Mouse (Mus musculus) right cerebral cortex, postnatal 10 days (tissue): ENCODE data around the gene Zdhhc18.

Experiments used
- DNase-seq, 2 experiments: peaks; one replicate each; pipeline ENCODE4 v3.0.0; 2021; ENCODE audit warnings: low spot score in 2 of 2

Zdhhc18 gene

DNA sequence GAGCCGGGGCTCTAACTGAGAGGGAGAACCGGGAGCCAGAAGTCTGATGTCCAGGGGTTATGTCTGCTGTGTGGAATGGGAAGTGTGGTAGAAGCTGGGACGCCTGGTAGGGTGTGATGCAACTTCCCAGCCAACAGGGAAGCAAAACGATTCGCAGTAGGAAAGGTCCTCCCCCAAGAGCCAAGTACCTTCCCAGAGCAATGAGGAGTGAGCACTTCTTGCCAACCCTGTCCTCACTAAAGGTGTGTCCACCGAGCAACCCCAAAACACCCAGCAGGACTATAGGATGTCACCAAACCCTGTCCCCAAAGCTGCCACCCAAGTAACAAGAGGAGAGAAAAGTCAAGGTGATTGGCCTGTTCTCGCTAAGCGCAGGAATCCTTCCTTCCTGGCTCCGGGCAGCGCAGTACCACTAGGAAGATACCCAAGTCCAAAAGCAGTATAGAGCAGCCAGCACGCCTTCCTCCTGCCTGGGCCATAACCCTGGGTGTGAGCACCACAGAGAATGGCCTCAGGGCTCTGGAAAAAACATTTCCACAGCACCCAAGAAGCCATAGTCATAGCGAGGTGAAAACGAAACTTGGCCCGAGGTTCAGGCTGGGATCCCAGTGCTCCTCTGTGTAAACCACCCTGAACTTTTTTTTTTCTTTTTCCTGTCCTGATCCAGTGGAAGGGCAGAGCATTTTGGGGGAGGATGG is 18.7 kb downstream of the Zdhhc18 start:
- DNase-seq, result no peak

GRCm38 (mm10) chr4:133630326-133630920 is 19.5 kb downstream of the Zdhhc18 start:
- no peak for DNase-seq

DNA sequence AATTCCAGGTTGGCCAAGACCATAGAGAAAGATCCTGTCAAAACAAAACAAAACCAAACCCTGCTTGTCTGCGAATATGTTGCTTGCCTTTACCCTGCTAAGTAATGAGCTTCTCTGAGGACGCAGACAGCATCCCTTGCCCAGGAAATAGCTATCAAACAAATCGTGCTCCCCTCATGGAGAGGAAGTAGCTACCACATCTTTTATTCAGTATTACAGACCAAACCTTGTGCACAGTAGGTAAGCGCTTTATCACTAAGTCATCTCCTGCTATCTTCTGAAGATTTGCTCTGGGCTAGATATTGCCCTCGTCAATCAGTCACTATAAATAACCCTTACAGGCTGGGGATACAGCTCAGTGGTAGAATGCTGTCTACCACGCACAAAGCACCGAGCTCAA is 20.8 kb downstream of the Zdhhc18 start:
- no peak for DNase-seq

- no peak for DNase-seq
Observed at GRCm38 (mm10) chr4:133628517-133628916, 21.4 kb downstream of the Zdhhc18 start.

DNA sequence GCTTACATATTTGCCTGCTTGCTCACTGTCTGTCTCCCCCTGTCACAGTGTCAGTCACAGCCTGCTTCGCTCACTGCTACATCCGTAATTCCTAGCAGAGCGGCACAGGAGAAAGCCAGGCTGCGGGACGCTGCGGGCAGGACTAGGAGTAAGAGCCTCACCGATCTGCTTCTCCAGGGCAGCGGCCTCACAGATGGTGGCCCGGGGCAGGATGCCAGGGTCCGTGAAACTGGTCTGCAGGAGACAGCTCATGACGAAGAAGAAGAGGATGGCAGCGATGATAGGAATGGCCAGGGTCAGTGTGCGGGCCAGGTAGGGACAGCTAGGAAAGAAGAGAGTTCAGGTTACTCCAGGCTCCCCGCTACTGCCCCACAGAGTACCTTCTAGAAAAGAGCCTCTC is 22.9 kb downstream of the Zdhhc18 start:
- DNase-seq, result no peak

DNA sequence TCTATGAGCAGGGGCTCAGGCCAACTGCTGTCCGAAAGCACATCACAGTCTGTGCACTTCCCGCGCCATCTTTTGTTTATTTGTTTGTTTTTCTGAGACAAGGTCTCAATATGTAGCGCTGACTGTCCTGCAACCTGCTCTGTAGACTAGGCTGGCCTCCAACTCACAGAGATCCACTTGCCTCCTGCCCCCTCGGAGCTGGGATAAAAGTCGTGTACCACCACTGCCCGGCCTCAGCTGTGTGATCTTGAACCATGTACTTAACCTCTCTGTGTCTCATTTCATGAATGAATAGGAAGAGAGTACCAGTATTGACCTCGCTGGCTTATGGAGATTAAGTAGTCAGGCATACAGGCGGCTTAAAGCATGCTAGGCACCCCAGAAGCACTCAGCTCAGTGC is 23.3 kb downstream of the Zdhhc18 start:
- no peak for DNase-seq

- DNase-seq, result no peak
Observed at GRCm38 (mm10) chr4:133626221-133626620, 23.7 kb downstream of the Zdhhc18 start.

- no peak for DNase-seq
Observed at GRCm38 (mm10) chr4:133625621-133626071, 24.3 kb downstream of the Zdhhc18 start.

- no peak for DNase-seq
Observed at GRCm38 (mm10) chr4:133624830-133625229, 25.1 kb downstream of the Zdhhc18 start.

- DNase-seq, result no peak
Observed at GRCm38 (mm10) chr4:133622161-133622695, 27.7 kb downstream of the Zdhhc18 start.

GRCm38 (mm10) chr4:133620668-133621067 is 29.3 kb downstream of the Zdhhc18 start:
- DNase-seq, result no peak

- no peak for DNase-seq
Observed at GRCm38 (mm10) chr4:133619473-133620136, 30.3 kb downstream of the Zdhhc18 start.

GRCm38 (mm10) chr4:133617936-133618335 is 32.0 kb downstream of the Zdhhc18 start:
- no peak for DNase-seq

- DNase-seq, result no peak
Observed at GRCm38 (mm10) chr4:133615416-133615815, 34.5 kb downstream of the Zdhhc18 start.

GRCm38 (mm10) chr4:133614274-133614761 is 35.6 kb downstream of the Zdhhc18 start:
- DNase-seq, result peak; percentile 65

GRCm38 (mm10) chr4:133613867-133614266 is 36.1 kb downstream of the Zdhhc18 start:
- DNase-seq, result no peak

DNA sequence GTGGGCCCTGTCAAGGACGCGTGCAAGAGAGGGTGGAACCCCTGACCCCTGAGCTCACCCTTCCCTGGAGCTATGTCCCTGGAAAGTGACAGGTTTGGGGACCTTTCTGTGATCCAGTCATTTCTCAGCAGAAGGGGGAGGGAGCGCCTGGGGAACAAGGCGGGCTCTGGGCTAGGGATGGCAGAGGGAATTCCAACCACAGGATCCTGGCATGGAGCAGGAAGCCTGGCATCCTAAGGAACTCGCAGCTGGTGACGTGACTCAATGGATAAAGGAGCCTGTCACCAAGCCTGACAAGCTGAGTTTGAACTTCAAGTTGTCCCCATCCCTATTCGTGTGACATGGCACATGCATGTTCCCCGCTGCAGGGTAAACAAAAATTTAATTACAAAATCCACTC is 36.9 kb downstream of the Zdhhc18 start:
- no peak for DNase-seq

- DNase-seq, result no peak
Observed at GRCm38 (mm10) chr4:133612416-133612815, 37.5 kb downstream of the Zdhhc18 start.

DNA sequence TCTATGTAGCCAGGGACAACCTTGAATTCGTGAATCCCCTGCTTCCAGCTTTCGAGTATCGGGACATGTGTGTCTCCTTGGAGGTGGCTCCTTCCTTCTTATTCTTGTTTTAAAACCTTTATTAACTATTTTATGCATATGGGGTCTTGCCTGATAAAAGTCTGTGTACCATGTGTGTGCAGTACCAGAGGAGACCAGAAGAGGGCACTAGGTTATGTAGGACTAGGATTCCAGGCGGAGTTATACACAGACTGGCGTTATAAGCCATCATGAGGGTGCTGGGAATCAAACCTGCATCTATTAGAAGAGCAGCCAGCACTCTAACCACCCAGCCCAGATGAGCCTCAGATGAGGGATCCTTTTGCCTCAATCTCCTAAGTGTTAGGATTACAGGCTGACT is 38.1 kb downstream of the Zdhhc18 start:
- DNase-seq, result no peak

DNA sequence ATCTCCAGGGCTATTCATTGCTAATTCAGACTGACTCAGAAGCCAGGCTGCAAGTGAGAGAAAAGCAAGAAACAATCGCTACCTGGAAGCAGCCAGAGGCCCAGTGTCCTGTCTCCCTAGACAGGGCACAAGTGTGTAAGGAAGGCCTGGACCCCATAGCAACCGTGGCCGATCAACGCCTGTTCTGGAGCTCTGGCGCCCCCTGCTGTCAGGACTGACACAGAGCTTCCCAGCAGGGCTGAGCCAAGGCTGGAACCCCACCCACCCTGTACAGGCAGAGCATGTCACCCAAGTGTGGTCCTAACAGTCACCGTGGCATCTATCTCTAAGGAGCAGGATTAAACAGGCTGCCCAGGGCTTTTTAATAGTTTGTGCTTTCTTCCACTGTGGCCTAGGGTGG is 40.2 kb downstream of the Zdhhc18 start:
- peak; percentile 67 to 80 for DNase-seq

GRCm38 (mm10) chr4:133607284-133607683 is 42.7 kb downstream of the Zdhhc18 start:
- DNase-seq, result no peak

- DNase-seq, result no peak
Observed at GRCm38 (mm10) chr4:133605330-133605729, 44.6 kb downstream of the Zdhhc18 start.

DNA sequence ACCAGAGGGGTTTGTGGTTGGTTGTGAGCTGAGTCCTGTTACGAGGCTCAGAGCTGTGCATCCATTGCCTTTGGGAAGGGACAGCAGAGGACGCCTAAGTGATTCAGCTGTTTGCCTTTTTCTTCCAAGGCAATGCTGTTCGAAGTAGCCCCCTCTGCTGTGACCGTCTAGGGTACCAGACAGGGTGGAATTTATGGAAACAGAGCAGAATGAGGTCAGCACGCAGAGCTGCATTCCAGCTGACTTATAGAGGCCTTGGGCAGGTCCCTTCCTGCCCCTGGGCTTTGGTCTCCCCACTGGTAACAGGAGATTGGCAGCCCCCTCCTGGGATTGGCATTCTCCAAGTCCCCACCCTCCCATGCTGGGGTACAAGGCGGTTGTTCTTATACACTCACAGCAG is 45.1 kb downstream of the Zdhhc18 start:
- no peak for DNase-seq
